Mouse (Mus musculus): ENCODE data around the gene Ryk. TPM values are rescaled to one million over a fixed set of nuclear protein-coding genes. Genes with fewer than 3 reads are reported as not detected.

Gene Ryk
- polyA plus RNA-seq, 1 experiment, result 0.48 TPM

GRCm38 (mm10) chr9:102846348-102846747, 11.6 kb downstream of the Ryk start:
- no peak for TF ChIP-seq GATA1 (IDR thresholded peaks at IDR 0.05; ENCODE audit: low read length)
- TF ChIP-seq TAL1 (IDR thresholded peaks at IDR 0.05; ENCODE audit: low read length), result no peak
- Histone ChIP-seq H3K4me1 (ENCODE audit: control insufficient read depth) (peaks cover 55% of the 10 kb centered on the region), H3K4me3 (replicated peaks) (no peak overlapping the region), H3K27me3 (ENCODE audit: control insufficient read depth) (no peaks in the 10 kb centered on the region), H3K36me3 (ENCODE audit: control insufficient read depth) (no peaks in the 10 kb centered on the region), H3K9me3 (ENCODE audit: control insufficient read depth, low read length) (no peaks in the 10 kb centered on the region)

- H3K4me1 ChIP-seq (ENCODE audit: control insufficient read depth), result peaks cover 40% of the 10 kb centered on the region
- H3K4me3 ChIP-seq (replicated peaks), result peak overlapping the region; percentile 4
- no peaks in the 10 kb centered on the region for H3K27me3 ChIP-seq (ENCODE audit: control insufficient read depth)
- peaks cover 6% of the 10 kb centered on the region for H3K36me3 ChIP-seq (ENCODE audit: control insufficient read depth)
- TF ChIP-seq GATA1 (IDR thresholded peaks at IDR 0.05; ENCODE audit: low read length), result no peak
- no peak for TF ChIP-seq TAL1 (IDR thresholded peaks at IDR 0.05; ENCODE audit: low read length)
- peaks cover 2% of the 10 kb centered on the region; the same call in 1 of the 2 replicates for H3K9me3 ChIP-seq (ENCODE audit: control insufficient read depth, low read length)
These were observed 17.6 kb downstream of the Ryk start for GRCm38 (mm10) chr9:102852076-102853022.

- TF ChIP-seq GATA1 (IDR thresholded peaks at IDR 0.05; ENCODE audit: low read length) (no peak), TAL1 (IDR thresholded peaks at IDR 0.05; ENCODE audit: low read length) (no peak)
- H3K4me3 ChIP-seq (replicated peaks), result no peak overlapping the region
- H3K9me3 ChIP-seq (ENCODE audit: control insufficient read depth, low read length), result peaks cover 6% of the 10 kb centered on the region
- H3K4me1 ChIP-seq (ENCODE audit: control insufficient read depth), result peaks cover 51% of the 10 kb centered on the region
- peaks cover 27% of the 10 kb centered on the region for H3K36me3 ChIP-seq (ENCODE audit: control insufficient read depth)
- H3K27me3 ChIP-seq (ENCODE audit: control insufficient read depth), result no peaks in the 10 kb centered on the region
These were observed 23.1 kb downstream of the Ryk start for GRCm38 (mm10) chr9:102857856-102858255.

- Histone ChIP-seq H3K27me3 (ENCODE audit: control insufficient read depth) (no peaks in the 10 kb centered on the region), H3K4me1 (ENCODE audit: control insufficient read depth) (peaks cover 49% of the 10 kb centered on the region), H3K4me3 (replicated peaks) (no peak overlapping the region), H3K9me3 (ENCODE audit: control insufficient read depth, low read length) (peaks cover 6% of the 10 kb centered on the region), H3K36me3 (ENCODE audit: control insufficient read depth) (peaks cover 30% of the 10 kb centered on the region)
- TF ChIP-seq GATA1 (IDR thresholded peaks at IDR 0.05; ENCODE audit: low read length) (no peak), TAL1 (IDR thresholded peaks at IDR 0.05; ENCODE audit: low read length) (no peak)
These were observed 23.6 kb downstream of the Ryk start for GRCm38 (mm10) chr9:102858283-102858682.

GRCm38 (mm10) chr9:102859399-102859798, 24.7 kb downstream of the Ryk start:
- Histone ChIP-seq H3K27me3 (ENCODE audit: control insufficient read depth) (no peaks in the 10 kb centered on the region), H3K4me3 (replicated peaks) (no peak overlapping the region), H3K36me3 (ENCODE audit: control insufficient read depth) (peaks cover 40% of the 10 kb centered on the region), H3K4me1 (ENCODE audit: control insufficient read depth) (peaks cover 42% of the 10 kb centered on the region), H3K9me3 (ENCODE audit: control insufficient read depth, low read length) (peaks cover 6% of the 10 kb centered on the region)
- TF ChIP-seq GATA1 (IDR thresholded peaks at IDR 0.05; ENCODE audit: low read length) (no peak), TAL1 (IDR thresholded peaks at IDR 0.05; ENCODE audit: low read length) (no peak)

GRCm38 (mm10) chr9:102859963-102860362, 25.2 kb downstream of the Ryk start:
- no peak overlapping the region for H3K4me3 ChIP-seq (replicated peaks)
- peaks cover 3% of the 10 kb centered on the region for H3K9me3 ChIP-seq (ENCODE audit: control insufficient read depth, low read length)
- peaks cover 42% of the 10 kb centered on the region for H3K36me3 ChIP-seq (ENCODE audit: control insufficient read depth)
- no peak for TF ChIP-seq GATA1 (IDR thresholded peaks at IDR 0.05; ENCODE audit: low read length)
- no peak for TF ChIP-seq TAL1 (IDR thresholded peaks at IDR 0.05; ENCODE audit: low read length)
- peaks cover 39% of the 10 kb centered on the region for H3K4me1 ChIP-seq (ENCODE audit: control insufficient read depth)
- H3K27me3 ChIP-seq (ENCODE audit: control insufficient read depth), result no peaks in the 10 kb centered on the region

GRCm38 (mm10) chr9:102860802-102861469, 26.2 kb downstream of the Ryk start:
- TF ChIP-seq TAL1 (IDR thresholded peaks at IDR 0.05; ENCODE audit: low read length) (no peak), GATA1 (IDR thresholded peaks at IDR 0.05; ENCODE audit: low read length) (no peak)
- H3K4me1 ChIP-seq (ENCODE audit: control insufficient read depth), result peaks cover 42% of the 10 kb centered on the region
- no peaks in the 10 kb centered on the region for H3K27me3 ChIP-seq (ENCODE audit: control insufficient read depth)
- H3K9me3 ChIP-seq (ENCODE audit: control insufficient read depth, low read length), result peaks cover 3% of the 10 kb centered on the region
- H3K36me3 ChIP-seq (ENCODE audit: control insufficient read depth), result peaks cover 51% of the 10 kb centered on the region
- no peak overlapping the region for H3K4me3 ChIP-seq (replicated peaks)

GRCm38 (mm10) chr9:102861789-102862188, 27.1 kb downstream of the Ryk start:
- H3K9me3 ChIP-seq (ENCODE audit: control insufficient read depth, low read length), result peaks cover 3% of the 10 kb centered on the region
- H3K4me3 ChIP-seq (replicated peaks), result no peak overlapping the region
- no peaks in the 10 kb centered on the region for H3K27me3 ChIP-seq (ENCODE audit: control insufficient read depth)
- peaks cover 44% of the 10 kb centered on the region for H3K4me1 ChIP-seq (ENCODE audit: control insufficient read depth)
- TF ChIP-seq TAL1 (IDR thresholded peaks at IDR 0.05; ENCODE audit: low read length) (no peak), GATA1 (IDR thresholded peaks at IDR 0.05; ENCODE audit: low read length) (no peak)
- H3K36me3 ChIP-seq (ENCODE audit: control insufficient read depth), result peaks cover 56% of the 10 kb centered on the region

- TF ChIP-seq TAL1 (IDR thresholded peaks at IDR 0.05; ENCODE audit: low read length) (no peak), GATA1 (IDR thresholded peaks at IDR 0.05; ENCODE audit: low read length) (no peak)
- Histone ChIP-seq H3K27me3 (ENCODE audit: control insufficient read depth) (no peaks in the 10 kb centered on the region), H3K36me3 (ENCODE audit: control insufficient read depth) (peaks cover 53% of the 10 kb centered on the region), H3K4me3 (replicated peaks) (no peak overlapping the region), H3K4me1 (ENCODE audit: control insufficient read depth) (peaks cover 44% of the 10 kb centered on the region), H3K9me3 (ENCODE audit: control insufficient read depth, low read length) (peaks cover 3% of the 10 kb centered on the region)
These were observed 27.5 kb downstream of the Ryk start for GRCm38 (mm10) chr9:102862260-102862659.

All from erythroblast, embryonic 14.5 days (primary cell).